Mouse (Mus musculus): Measurements from ENCODE around the gene Cdh8. TPM values are rescaled to one million over a fixed set of nuclear protein-coding genes. Genes with fewer than 3 reads are reported as not detected.

Gene Cdh8
- 33.7 TPM for polyA plus RNA-seq (2015; fragmentation: Illumina TruSeq; extraction: RNeasy Lipid Tissue Mini Kit (QIAGEN cat#74804); ENCODE audit: low read depth, low replicate concordance)

DNA sequence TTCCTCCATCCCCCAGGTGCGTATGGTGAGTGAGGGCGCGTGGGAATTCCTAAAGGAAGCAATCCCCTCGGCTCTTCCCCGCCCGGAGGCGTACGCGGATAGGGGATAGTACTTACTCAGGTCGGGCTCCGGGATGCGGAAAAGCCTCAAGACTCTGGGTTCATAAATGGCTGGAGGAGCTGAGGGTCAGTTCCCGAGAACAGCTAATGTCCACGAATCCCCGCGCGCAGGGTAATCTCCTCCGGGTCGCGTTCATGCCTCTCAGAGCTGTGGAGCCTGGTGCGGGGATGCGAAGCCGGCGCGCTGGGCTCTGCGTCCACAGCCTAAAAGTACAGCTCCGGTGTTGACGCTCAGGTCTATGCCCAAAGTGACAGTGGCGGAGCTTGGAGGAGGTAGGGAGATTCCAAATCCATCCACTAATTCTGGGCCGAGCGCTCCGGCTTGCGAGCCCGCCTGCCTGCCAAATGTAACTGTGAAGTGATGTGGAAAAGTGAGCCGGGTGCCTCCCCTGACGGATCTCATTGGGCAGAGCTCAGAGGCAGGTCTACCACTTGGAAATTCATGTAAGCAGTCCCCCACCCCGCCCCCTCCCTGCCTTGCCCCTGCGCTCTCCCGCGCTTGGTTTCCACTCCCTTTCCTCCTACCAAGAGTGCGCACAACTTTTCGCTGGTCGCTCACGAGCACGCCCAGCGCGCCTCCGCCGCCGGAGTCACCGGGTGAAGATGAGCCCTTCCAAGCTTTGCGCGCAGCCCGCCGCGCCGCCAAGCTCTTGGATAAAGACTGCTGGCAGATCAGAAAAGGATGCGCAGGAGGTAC lies at the start of gene Cdh8:
Cdh8 (minus strand) TSS at position 506 of the 816 bp plus-strand sequence.

